Comparison of ENCODE assay signal across 8 mouse cellular contexts in the genomic region with DNA sequence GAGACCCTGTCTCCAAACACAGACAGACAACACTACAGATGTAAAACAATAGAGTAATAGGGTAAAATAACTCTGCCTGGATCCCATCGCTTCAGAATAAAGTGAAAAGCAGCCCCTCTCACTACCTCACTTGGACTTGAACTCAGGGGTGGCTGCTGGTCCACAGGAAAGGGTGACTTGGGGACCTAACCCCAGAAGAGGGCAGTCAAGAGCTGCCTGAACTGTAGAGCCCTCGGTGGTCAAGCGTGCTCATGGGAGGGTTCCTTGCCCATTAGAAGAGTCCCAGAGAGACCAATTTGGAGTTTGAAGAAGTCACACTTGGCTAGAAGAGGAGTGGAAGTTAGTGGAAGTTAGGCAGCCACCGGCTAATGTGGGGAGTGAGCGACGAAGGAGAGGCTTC. TPM values are rescaled to one million over a fixed set of nuclear protein-coding genes. Genes with fewer than 3 reads are reported as not detected.
DNase-seq lines count a peak whose midpoint lies in the region; ATAC-seq and TF ChIP-seq lines count a peak whose summit lies in the region.
"Had no signal": no experiment of that assay in that cellular context is flagged by ENCODE, and none has a peak within 500 bp of the region (broad histone marks: within the 10 kb centered on the region; RNA-seq: fewer than 3 reads in every experiment).

No protein-coding gene starts in this region.

- no peak for TF ChIP-seq POLR2A in kidney, adult 2 months (IDR thresholded peaks at IDR 0.05; ENCODE audit: low read depth, low read length)

- H3K36me3 ChIP-seq in kidney, adult 2 months (ENCODE audit: control insufficient read depth, insufficient read depth, low read length) = no peaks in the 10 kb centered on the region
- no peaks in the 10 kb centered on the region for H3K36me3 ChIP-seq in kidney, embryonic 15.5 days
- H3K36me3 ChIP-seq: midbrain, embryonic 13.5 days had no signal

- no peak overlapping the region for H3K9ac ChIP-seq in kidney, embryonic 15.5 days
- H3K9ac ChIP-seq: midbrain, embryonic 13.5 days had no signal

- H3K9me3 ChIP-seq in kidney, embryonic 15.5 days (replicated peaks) = no peaks in the 10 kb centered on the region
- H3K9me3 ChIP-seq: midbrain, embryonic 13.5 days had no signal

- H3K27me3 ChIP-seq in kidney, adult 2 months (replicated peaks; ENCODE audit: control insufficient read depth, insufficient read depth, low read length) = no peaks in the 10 kb centered on the region
- H3K27me3 ChIP-seq in kidney, embryonic 15.5 days = no peaks in the 10 kb centered on the region
- H3K27me3 ChIP-seq: midbrain, embryonic 13.5 days had no signal

- H3K4me1 ChIP-seq in kidney, adult 2 months (ENCODE audit: control insufficient read depth, insufficient read depth, low read length) = no peaks in the 10 kb centered on the region
- H3K4me1 ChIP-seq in kidney, embryonic 15.5 days = no peaks in the 10 kb centered on the region
- H3K4me1 ChIP-seq: midbrain, embryonic 13.5 days had no signal

- no peak overlapping the region for H3K4me2 ChIP-seq in kidney, embryonic 15.5 days
- H3K4me2 ChIP-seq: midbrain, embryonic 13.5 days had no signal

- TF ChIP-seq CTCF in kidney, adult 2 months (conservative IDR thresholded peaks at IDR 0.05; ENCODE audit: insufficient read depth, insufficient read length, low read depth, low read length) = peak; percentile 43

- H3K4me3 ChIP-seq in kidney, adult 2 months (ENCODE audit: insufficient read depth, low read depth, low read length) = no peak overlapping the region
- no peak overlapping the region for H3K4me3 ChIP-seq in kidney, embryonic 15.5 days (replicated peaks)
- H3K4me3 ChIP-seq: midbrain, embryonic 13.5 days had no signal

- H3K27ac ChIP-seq in kidney, adult 2 months (ENCODE audit: insufficient read depth, low read depth, low read length) = no peak overlapping the region
- H3K27ac ChIP-seq in kidney, embryonic 15.5 days = no peak overlapping the region
- H3K27ac ChIP-seq: midbrain, embryonic 13.5 days had no signal

- no peak for ATAC-seq in kidney, embryonic 15.5 days (replicated peaks; ENCODE audit: low FRiP score)
- ATAC-seq: midbrain, embryonic 13.5 days had no signal

- no peak for DNase-seq in kidney, adult 2 months
- peak; percentile 33 for DNase-seq in thymus, postnatal 4 days
- no peak for DNase-seq in thymus, postnatal 25 days
- DNase-seq in embryo, embryonic 9.5 days (ENCODE audit: extremely low spot score) = peak; percentile 15
- DNase-seq in right cerebral cortex, postnatal 36 days (ENCODE audit: low spot score in 2 of 2) = no peak
- DNase-seq in cerebellum, postnatal 36 days = no peak

- 73% methylated on average over 6 of the region's 6 CpGs for WGBS in kidney, adult 2 months
- 66% methylated on average over 6 of the region's 6 CpGs for WGBS in kidney, embryonic 15.5 days

RNA-seq across cellular contexts. Expression of a gene that starts 15.6 kb away (rescaled TPM):
- polyA plus RNA-seq in kidney, adult 2 months (2012; rRNA removed) = not detected in 2 replicates
- polyA plus RNA-seq in kidney, embryonic 15.5 days (2015; fragmentation: Nextera tagmentation; extraction: Ambion mirVana) = not detected in 2 replicates
- polyA plus RNA-seq: midbrain, embryonic 13.5 days had no signal

RNA-seq across cellular contexts. Expression of a gene that starts 44.2 kb away (rescaled TPM):
- polyA plus RNA-seq in kidney, adult 2 months (2012; rRNA removed) = 2.4 and 4.9 TPM in 2 replicates
- 81.9 and 88.2 TPM in 2 replicates for polyA plus RNA-seq in kidney, embryonic 15.5 days (2015; fragmentation: Nextera tagmentation; extraction: Ambion mirVana)

RNA-seq across cellular contexts. Expression of a gene that starts 58.5 kb away (rescaled TPM):
- polyA plus RNA-seq in kidney, adult 2 months (2012; rRNA removed) = not detected in 2 replicates
- polyA plus RNA-seq in kidney, embryonic 15.5 days (2015; fragmentation: Nextera tagmentation; extraction: Ambion mirVana) = not detected in 2 replicates
- polyA plus RNA-seq: midbrain, embryonic 13.5 days had no signal

Comparison
In these comparisons a context has a peak if more than half of its experiments do, and no peak if none do; other contexts are left out.
1. DNase-seq: peak in thymus, postnatal 4 days (single experiment) and embryo, embryonic 9.5 days (single experiment); none in kidney, adult 2 months (single experiment), thymus, postnatal 25 days (single experiment), right cerebral cortex, postnatal 36 days (0 of 2) and cerebellum, postnatal 36 days (0 of 2).
2. RNA of a gene that starts 44.2 kb away (polyA plus RNA-seq): 81.9 to 88.2 TPM in kidney, embryonic 15.5 days; 2.4 to 4.9 TPM in kidney, adult 2 months; every median in the first group is over 10 times any median in the second.